12 mouse cellular contexts compared by ENCODE assay signal in genomic region chr15:27145860-27146259, GRCm38 (mm10).
"Had no signal": no experiment of that assay in that cellular context is flagged by ENCODE, and none has a peak within 500 bp of the region (broad histone marks: within the 10 kb centered on the region; RNA-seq: fewer than 3 reads in every experiment).

No protein-coding gene starts in this region.

- H3K9me3 ChIP-seq: limb, embryonic 15.5 days; liver, embryonic 12.5 days; lung, embryonic 15.5 days; midbrain, embryonic 15.5 days; neural tube, embryonic 13.5 days had no signal

- H3K27me3 ChIP-seq: limb, embryonic 15.5 days; liver, embryonic 12.5 days; lung, embryonic 15.5 days; midbrain, embryonic 15.5 days; neural tube, embryonic 13.5 days had no signal

- H3K9ac ChIP-seq: limb, embryonic 15.5 days; liver, embryonic 12.5 days; lung, embryonic 15.5 days; midbrain, embryonic 15.5 days; neural tube, embryonic 13.5 days had no signal

- H3K4me3 ChIP-seq: limb, embryonic 15.5 days; liver, embryonic 12.5 days; lung, embryonic 15.5 days; midbrain, embryonic 15.5 days; neural tube, embryonic 13.5 days had no signal

- H3K36me3 ChIP-seq: limb, embryonic 15.5 days; liver, embryonic 12.5 days; lung, embryonic 15.5 days; midbrain, embryonic 15.5 days; neural tube, embryonic 13.5 days had no signal

- H3K4me2 ChIP-seq: limb, embryonic 15.5 days; liver, embryonic 12.5 days; lung, embryonic 15.5 days; midbrain, embryonic 15.5 days; neural tube, embryonic 13.5 days had no signal

- ATAC-seq: liver, embryonic 12.5 days; midbrain, embryonic 15.5 days had no signal

- H3K27ac ChIP-seq: limb, embryonic 15.5 days; liver, embryonic 12.5 days; lung, embryonic 15.5 days; midbrain, embryonic 15.5 days; neural tube, embryonic 13.5 days; stomach, postnatal 0 days had no signal

- DNase-seq: kidney, postnatal 25 days; layer of hippocampus, postnatal 36 days; lung, postnatal 14 days; right cerebral cortex, adult 18-20 months; right cerebral cortex, postnatal 25 days; thymus, postnatal 4 days had no signal

- H3K4me1 ChIP-seq: limb, embryonic 15.5 days; liver, embryonic 12.5 days; lung, embryonic 15.5 days; midbrain, embryonic 15.5 days had no signal
